Mouse (Mus musculus) gastrocnemius, adult 18-20 months (tissue): ENCODE results near the gene Ifit3b. TPM values are rescaled to one million over a fixed set of nuclear protein-coding genes. Genes with fewer than 3 reads are reported as not detected.

Source experiments
- total RNA-seq, 2 experiments: library from RNA; stranded (reverse); gene quantifications; 2 replicates each; pipeline ENCODE4 v1.2.3; 2021

The Ifit3b gene
- total RNA-seq, 2 experiments from 2014 or later: 1.4 to 2.0 TPM

Other genes starting within 250 kb of the Ifit3b start
- not detected for gene Ch25h, start 132.8 kb upstream of the Ifit3b start, total RNA-seq
- 1 to 10 TPM; 4.6 to 5.3 TPM for gene Lipa, start 80.5 kb upstream of the Ifit3b start, total RNA-seq
- under 1 TPM; 0.62 to 0.85 TPM for gene Ifit2, start 57.3 kb upstream of the Ifit3b start, total RNA-seq
- under 1 TPM; 0.71 to 0.88 TPM for gene Ifit3, start 24.4 kb upstream of the Ifit3b start, total RNA-seq
- not detected for gene Ifit1bl1, start 6.0 kb upstream of the Ifit3b start, total RNA-seq
- gene Ifit1bl2, start 32.8 kb downstream of the Ifit3b start, total RNA-seq: not detected
- under 1 TPM; 0.25 to 0.57 TPM for gene Ifit1, start 32.9 kb downstream of the Ifit3b start, total RNA-seq
- under 1 TPM; 0.18 to 0.74 TPM for gene Slc16a12, start 139.3 kb downstream of the Ifit3b start, total RNA-seq